Mouse (Mus musculus) brain, embryonic 18.5 days (tissue): ENCODE data around the gene Polr2a.
"Not testable (repeated sequence)": the region's sequence is repeated elsewhere in the genome, so short reads cannot be mapped to it uniquely, and the experiment has no call there.

Experiments
- DNase-seq: peaks from one replicate; pipeline ENCODE4 v3.0.0-alpha.2; 2012; ENCODE audit warnings: low read depth, low spot score

Gene Polr2a

GRCm38 (mm10) chr11:69706775-69707479 is 51.5 kb downstream of the Polr2a start:
- no peak for DNase-seq

- DNase-seq, result no peak
Observed at GRCm38 (mm10) chr11:69704613-69705010, 53.8 kb downstream of the Polr2a start.

GRCm38 (mm10) chr11:69703814-69704612 is 54.4 kb downstream of the Polr2a start:
- no peak for DNase-seq

- DNase-seq, result not testable (repeated sequence)
Observed at GRCm38 (mm10) chr11:69703381-69703780, 55.1 kb downstream of the Polr2a start.

- DNase-seq, result not testable (repeated sequence)
Observed at GRCm38 (mm10) chr11:69702886-69703285, 55.6 kb downstream of the Polr2a start.

- DNase-seq, result no peak
Observed at GRCm38 (mm10) chr11:69699595-69699994, 58.8 kb downstream of the Polr2a start.

DNA sequence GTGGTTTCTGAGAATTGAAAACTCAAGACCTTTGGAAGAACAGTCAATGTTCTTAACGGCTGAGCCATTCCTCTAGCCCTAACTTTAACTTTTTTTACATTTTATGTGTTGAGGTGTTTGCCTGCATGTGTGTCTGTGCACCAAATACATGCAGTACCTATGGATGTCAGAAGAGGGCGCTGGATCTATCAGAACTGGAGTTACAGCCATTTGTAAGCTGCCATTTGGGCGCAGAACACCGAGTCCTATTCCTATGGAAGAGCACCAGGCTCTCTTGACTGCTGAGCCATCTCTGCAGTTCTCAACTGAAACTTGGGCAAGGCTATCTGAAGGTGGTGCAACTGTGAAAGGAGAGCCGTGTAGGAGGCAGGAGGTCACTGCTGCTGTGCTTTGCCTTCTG is 59.9 kb downstream of the Polr2a start:
- no peak for DNase-seq

DNA sequence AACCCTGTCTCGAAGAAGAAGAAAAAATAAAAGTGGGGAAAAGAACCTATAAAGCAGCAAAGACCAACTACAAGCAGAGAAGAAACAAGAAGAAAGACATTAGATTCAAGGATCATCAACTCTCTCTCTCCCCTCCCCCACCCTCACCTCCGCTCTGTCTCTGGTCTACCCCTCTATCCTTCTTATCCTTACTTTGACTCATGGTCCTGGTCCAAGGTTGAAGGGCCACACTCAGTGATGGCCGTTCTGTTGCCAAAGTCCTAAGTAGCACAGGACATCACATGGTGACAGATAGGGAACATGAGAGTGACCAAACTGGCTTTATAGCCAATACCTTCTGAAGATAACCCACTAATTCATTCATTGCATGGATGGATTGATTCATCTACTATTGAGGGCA is 61.0 kb downstream of the Polr2a start:
- no peak for DNase-seq

GRCm38 (mm10) chr11:69695361-69696181 is 62.9 kb downstream of the Polr2a start, which contains the start of the genes Tnfsf12 and Tnfsfm13:
Gene Tnfsf12 (minus strand): TSS chr11:69695849.
Gene Tnfsfm13 (minus strand): TSS chr11:69696098.
- DNase-seq, result no peak

DNA sequence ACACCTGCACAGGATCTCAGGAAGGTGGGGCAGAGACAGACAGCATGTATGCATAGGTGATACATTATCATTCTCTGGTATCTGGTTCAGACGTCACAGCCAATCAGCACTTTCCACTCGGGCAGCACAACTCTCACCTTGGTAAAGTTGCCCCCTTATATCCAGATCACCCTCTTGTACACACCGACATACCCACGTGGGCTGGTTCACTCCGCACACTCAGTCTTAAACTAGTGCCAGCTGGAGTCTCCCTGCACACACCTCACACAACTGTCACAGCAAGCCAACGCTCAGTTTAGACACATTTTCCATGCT is 63.4 kb downstream of the Polr2a start:
- DNase-seq, result no peak

DNA sequence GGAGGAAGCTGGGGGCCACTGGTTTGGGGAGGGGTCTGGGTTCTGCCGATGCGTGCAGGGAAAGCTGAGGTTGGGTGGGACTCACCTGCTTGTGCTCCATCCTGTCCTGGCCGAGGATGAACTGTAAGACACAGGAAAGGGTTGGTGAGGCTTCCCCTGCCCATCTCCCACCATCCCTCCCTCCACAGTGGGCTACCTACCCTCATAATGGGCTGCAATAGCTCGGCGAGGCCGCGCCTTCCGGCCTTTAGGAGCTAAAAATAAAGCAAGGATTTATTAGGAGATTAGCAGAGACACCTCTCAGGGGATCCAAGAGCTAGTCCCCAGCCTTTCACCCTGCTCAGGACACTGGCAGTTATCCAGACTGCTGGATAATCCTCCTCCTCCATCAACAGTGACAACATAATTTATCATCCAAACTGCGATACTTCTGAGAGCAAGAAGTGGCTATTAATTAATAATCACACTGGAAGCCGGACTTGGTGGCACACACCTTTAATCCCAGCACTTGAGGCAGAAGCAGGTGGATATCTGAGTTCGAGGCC is 64.9 kb downstream of the Polr2a start:
- DNase-seq, result no peak

DNA sequence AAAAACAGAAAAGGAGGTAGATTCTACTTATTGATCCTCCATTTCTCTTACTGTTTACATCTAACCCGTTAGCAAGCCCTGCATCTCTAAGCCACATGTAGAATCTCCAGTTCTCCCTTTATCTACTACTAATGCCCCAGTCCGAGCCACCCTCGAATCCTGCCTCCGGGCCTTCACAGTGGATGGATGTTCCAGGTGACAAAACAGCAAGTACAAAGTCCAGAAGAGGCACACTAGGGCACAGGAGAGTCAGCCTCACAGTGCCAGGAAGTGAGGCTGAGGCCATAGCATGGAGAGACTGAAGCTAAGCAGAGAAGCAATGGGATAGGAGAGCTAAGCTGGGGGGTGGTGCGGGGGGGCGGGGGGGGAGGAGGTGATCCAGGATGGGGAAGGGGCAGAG is 65.6 kb downstream of the Polr2a start:
- DNase-seq, result no peak

DNA sequence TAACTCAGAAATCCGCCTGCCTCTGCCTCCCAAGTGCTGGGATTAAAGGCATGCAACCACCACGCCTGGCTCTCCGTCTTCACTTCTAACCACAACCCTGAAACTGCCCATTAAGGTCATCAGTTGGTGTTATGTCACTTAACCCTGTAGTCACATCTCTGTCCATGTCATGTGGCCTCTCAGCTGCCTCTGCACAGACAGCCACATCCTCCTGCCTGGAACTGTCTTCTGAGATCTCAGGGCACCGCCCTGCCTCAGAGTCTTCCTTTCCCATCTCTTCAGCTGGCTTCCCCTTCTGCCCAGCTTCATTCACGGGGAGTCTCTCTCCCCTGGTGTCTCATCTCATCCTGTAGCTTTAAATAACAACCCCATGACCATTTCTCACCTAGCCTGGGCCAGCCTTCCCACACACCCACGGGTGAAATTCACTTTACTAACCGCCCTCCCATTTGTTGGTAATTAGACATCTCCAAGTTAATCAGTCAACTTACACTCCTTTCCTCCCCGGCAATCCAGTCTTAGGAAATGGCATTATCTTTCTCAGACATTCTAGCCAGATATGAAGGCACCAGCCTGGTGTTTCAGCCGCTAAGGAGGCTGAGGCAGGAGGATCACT is 66.1 kb downstream of the Polr2a start:
- no peak for DNase-seq

- no peak for DNase-seq
Observed at GRCm38 (mm10) chr11:69689891-69690290, 68.5 kb downstream of the Polr2a start.

- DNase-seq, result no peak
Observed at GRCm38 (mm10) chr11:69687061-69687460, 71.4 kb downstream of the Polr2a start.

DNA sequence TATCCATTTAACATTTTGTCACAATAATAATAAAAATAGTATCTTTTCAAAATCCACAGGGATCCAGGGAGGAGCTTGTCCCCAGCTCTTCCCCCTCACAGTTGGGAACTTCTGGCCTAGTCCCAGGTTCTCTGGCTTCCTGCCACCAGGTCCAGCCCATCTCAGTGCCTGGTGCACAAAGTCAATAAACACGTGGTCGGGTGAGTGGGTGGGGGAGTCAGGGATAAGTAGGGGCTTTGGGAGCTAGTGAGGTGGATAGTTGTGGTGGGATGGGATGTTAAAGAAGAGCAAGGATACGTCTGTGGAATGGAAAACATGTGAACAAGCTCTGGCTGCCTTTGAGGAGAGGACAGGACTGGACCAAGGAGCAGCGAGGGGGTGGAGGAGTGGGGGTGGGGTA is 72.1 kb downstream of the Polr2a start:
- DNase-seq, result no peak

- DNase-seq, result no peak
Observed at GRCm38 (mm10) chr11:69685526-69686148, 72.8 kb downstream of the Polr2a start, which contains the start of gene Tnfsf13. Gene Tnfsf13 (minus strand): TSS chr11:69685784.

DNA sequence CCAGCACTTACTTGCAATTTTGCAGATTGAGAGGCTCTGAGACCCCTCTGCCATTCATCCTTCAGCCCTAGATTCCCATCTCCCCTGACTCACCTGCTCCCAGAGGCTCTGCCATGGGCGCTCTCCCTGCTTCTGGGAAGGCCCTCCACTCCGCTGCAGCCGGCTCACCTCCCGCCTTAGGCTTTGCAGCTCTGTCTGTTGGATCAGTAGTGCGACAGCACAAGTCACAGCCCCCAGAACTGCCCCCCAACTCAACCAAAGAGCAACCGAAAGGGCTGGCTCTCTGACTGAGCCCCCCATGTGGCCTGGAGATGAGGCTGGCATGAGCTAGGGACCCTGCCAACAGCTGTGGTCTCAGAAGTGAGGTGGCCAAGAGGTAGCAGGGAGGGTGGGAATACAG is 73.5 kb downstream of the Polr2a start:
- DNase-seq, result no peak

DNA sequence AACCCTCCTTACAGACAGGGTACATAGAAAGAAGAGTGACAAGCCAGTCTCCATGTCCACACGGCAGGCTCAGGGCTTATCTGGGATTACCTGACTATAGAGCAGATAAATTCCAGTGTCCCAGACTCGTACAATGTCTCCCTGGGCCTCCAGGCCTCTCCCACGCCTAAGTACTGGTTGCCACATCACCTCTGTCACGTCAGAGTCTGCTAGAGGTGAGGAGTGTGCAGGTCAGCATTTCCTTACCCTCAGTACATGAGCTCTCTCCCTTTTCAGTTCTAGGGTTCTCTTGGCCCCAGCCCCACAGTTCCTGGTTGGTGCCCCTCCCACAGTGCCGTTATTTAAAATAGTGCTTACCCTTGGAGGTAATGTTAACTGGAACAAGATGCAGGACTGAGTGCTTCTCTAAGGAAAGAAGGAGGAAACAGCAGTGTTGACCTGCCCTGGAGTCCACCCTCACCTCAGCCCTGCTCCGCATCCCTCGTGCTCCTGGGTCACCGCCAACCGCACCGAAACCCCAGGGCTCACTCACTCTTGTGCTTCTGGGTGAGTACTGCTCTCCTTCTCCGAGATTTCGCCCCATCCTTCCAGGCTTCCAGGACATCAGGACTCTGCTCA is 74.2 kb downstream of the Polr2a start:
- no peak for DNase-seq
